In genomic region chr11:26449789-26450188, GRCm38 (mm10) we compare ENCODE assay signal across 24 mouse cellular contexts.
A peak's percentile ranks its signal among the peaks of the same experiment; 100 is the strongest.
DNase-seq lines count a peak whose midpoint lies in the region; ATAC-seq and TF ChIP-seq lines count a peak whose summit lies in the region.
"Had no signal": no experiment of that assay in that cellular context is flagged by ENCODE, and none has a peak within 500 bp of the region (broad histone marks: within the 10 kb centered on the region; RNA-seq: fewer than 3 reads in every experiment).

No protein-coding gene starts in this region.

- H3K9ac ChIP-seq in intestine, postnatal 0 days (ENCODE audit: low read depth, low read length): no peak overlapping the region
- no peak overlapping the region for H3K9ac ChIP-seq in intestine, embryonic 15.5 days
- no peak overlapping the region for H3K9ac ChIP-seq in liver, embryonic 16.5 days (ENCODE audit: low read depth, low read length)
- no peak overlapping the region for H3K9ac ChIP-seq in forebrain, embryonic 12.5 days
- H3K9ac ChIP-seq: embryonic facial prominence, embryonic 13.5 days; forebrain, embryonic 15.5 days; heart, embryonic 15.5 days; hindbrain, embryonic 13.5 days had no signal

- ATAC-seq in intestine, postnatal 0 days: peak; percentile 64
- ATAC-seq in intestine, embryonic 15.5 days: no peak
- peak; percentile 85 for ATAC-seq in erythroid progenitor cell, adult 5-6 weeks (replicated peaks; ENCODE audit: low FRiP score, poor library complexity, severe bottlenecking)
- ATAC-seq in liver, embryonic 16.5 days (ENCODE audit: low read depth): peak; percentile 61; the same call in 1 of the 2 replicates
- no peak for ATAC-seq in forebrain, embryonic 12.5 days (ENCODE audit: low FRiP score)
- ATAC-seq: CD4-positive, CD25-positive, alpha-beta regulatory T cell, adult 4 months; forebrain, embryonic 15.5 days; hindbrain, postnatal 0 days; Patski had no signal

- no peaks in the 10 kb centered on the region for H3K27me3 ChIP-seq in intestine, postnatal 0 days (replicated peaks; ENCODE audit: control insufficient read depth, insufficient read depth, low read length)
- H3K27me3 ChIP-seq in intestine, embryonic 15.5 days (replicated peaks): no peaks in the 10 kb centered on the region
- H3K27me3 ChIP-seq in liver, embryonic 16.5 days (ENCODE audit: control insufficient read depth, insufficient read depth, low read depth, low read length): no peaks in the 10 kb centered on the region
- no peaks in the 10 kb centered on the region for H3K27me3 ChIP-seq in forebrain, embryonic 12.5 days
- H3K27me3 ChIP-seq: embryonic facial prominence, embryonic 13.5 days; forebrain, embryonic 15.5 days; heart, embryonic 15.5 days; hindbrain, embryonic 13.5 days; Patski had no signal

- 60% methylated on average over 3 of the region's 3 CpGs for WGBS in intestine, postnatal 0 days
- 89% methylated on average over 3 of the region's 3 CpGs for WGBS in intestine, embryonic 15.5 days
- WGBS in liver, embryonic 16.5 days (ENCODE audit: insufficient replicate concordance): 71% methylated on average over 3 of the region's 3 CpGs
- 86% methylated on average over 3 of the region's 3 CpGs for WGBS in forebrain, embryonic 12.5 days

- no peaks in the 10 kb centered on the region for H3K9me3 ChIP-seq in intestine, postnatal 0 days (ENCODE audit: control insufficient read depth)
- no peaks in the 10 kb centered on the region for H3K9me3 ChIP-seq in intestine, embryonic 15.5 days
- no peaks in the 10 kb centered on the region; the same call in 1 of the 2 replicates for H3K9me3 ChIP-seq in liver, embryonic 16.5 days (replicated peaks; ENCODE audit: control insufficient read depth, low read length)
- H3K9me3 ChIP-seq in forebrain, embryonic 12.5 days: no peaks in the 10 kb centered on the region
- H3K9me3 ChIP-seq: embryonic facial prominence, embryonic 13.5 days; forebrain, embryonic 15.5 days; heart, embryonic 15.5 days; hindbrain, embryonic 13.5 days had no signal

- H3K4me3 ChIP-seq in intestine, postnatal 0 days (ENCODE audit: low read depth, low read length): no peak overlapping the region
- H3K4me3 ChIP-seq in intestine, embryonic 15.5 days (replicated peaks): no peak overlapping the region
- H3K4me3 ChIP-seq in liver, embryonic 16.5 days (ENCODE audit: low read depth, low read length): no peak overlapping the region
- H3K4me3 ChIP-seq in forebrain, embryonic 12.5 days (replicated peaks): no peak overlapping the region
- H3K4me3 ChIP-seq: embryonic facial prominence, embryonic 13.5 days; forebrain, embryonic 10.5 days; forebrain, embryonic 15.5 days; heart, adult 2 months; heart, embryonic 15.5 days; hindbrain, embryonic 13.5 days had no signal

- no peak for TF ChIP-seq CTCF in intestine, postnatal 0 days (IDR thresholded peaks at IDR 0.05; ENCODE audit: low read depth)

- H3K4me2 ChIP-seq in intestine, postnatal 0 days (replicated peaks; ENCODE audit: low read depth): no peak overlapping the region
- no peak overlapping the region for H3K4me2 ChIP-seq in intestine, embryonic 15.5 days (replicated peaks)
- H3K4me2 ChIP-seq in liver, embryonic 16.5 days (ENCODE audit: low read depth, low read length): no peak overlapping the region
- no peak overlapping the region for H3K4me2 ChIP-seq in forebrain, embryonic 12.5 days
- H3K4me2 ChIP-seq: embryonic facial prominence, embryonic 13.5 days; forebrain, embryonic 15.5 days; heart, embryonic 11.5 days; heart, embryonic 15.5 days; hindbrain, embryonic 13.5 days had no signal

- peak; percentile 72 for DNase-seq in R1 (ENCODE audit: low read depth, low spot score)
- no peak for DNase-seq in ovary, adult 18-20 months (ENCODE audit: low spot score)
- DNase-seq: adrenal gland, adult 8-10 months; B cell, adult 2 months; cerebellum, adult 11-12 months; cerebellum, adult 9-10 months; cerebellum, postnatal 36 days; gastrocnemius, postnatal 10 days; heart, adult 2 months; heart, postnatal 14 days had no signal

- no peak overlapping the region for H3K27ac ChIP-seq in intestine, postnatal 0 days (ENCODE audit: low read depth, low read length)
- no peak overlapping the region for H3K27ac ChIP-seq in intestine, embryonic 15.5 days
- no peak overlapping the region for H3K27ac ChIP-seq in liver, embryonic 16.5 days (ENCODE audit: low read length)
- no peak overlapping the region for H3K27ac ChIP-seq in forebrain, embryonic 12.5 days
- H3K27ac ChIP-seq: embryonic facial prominence, embryonic 13.5 days; forebrain, embryonic 10.5 days; forebrain, embryonic 15.5 days; heart, adult 2 months; heart, embryonic 15.5 days; hindbrain, embryonic 13.5 days; hindbrain, postnatal 0 days had no signal

- H3K36me3 ChIP-seq in intestine, postnatal 0 days (ENCODE audit: control insufficient read depth, insufficient read depth): no peaks in the 10 kb centered on the region
- H3K36me3 ChIP-seq in intestine, embryonic 15.5 days: no peaks in the 10 kb centered on the region
- H3K36me3 ChIP-seq in liver, embryonic 16.5 days (ENCODE audit: control insufficient read depth, insufficient read depth): peaks cover 2% of the 10 kb centered on the region; the same call in 1 of the 2 replicates
- H3K36me3 ChIP-seq in forebrain, embryonic 12.5 days (replicated peaks): no peaks in the 10 kb centered on the region
- H3K36me3 ChIP-seq: forebrain, embryonic 15.5 days; heart, embryonic 15.5 days; hindbrain, embryonic 13.5 days had no signal

- H3K4me1 ChIP-seq in intestine, postnatal 0 days (replicated peaks; ENCODE audit: control insufficient read depth, insufficient read depth, low read length): no peaks in the 10 kb centered on the region
- H3K4me1 ChIP-seq in intestine, embryonic 15.5 days (replicated peaks): no peaks in the 10 kb centered on the region
- H3K4me1 ChIP-seq in liver, embryonic 16.5 days (ENCODE audit: control insufficient read depth, low read depth, low read length): no peaks in the 10 kb centered on the region; the same call in 1 of the 2 replicates
- H3K4me1 ChIP-seq in forebrain, embryonic 12.5 days: no peaks in the 10 kb centered on the region
- H3K4me1 ChIP-seq: embryonic facial prominence, embryonic 13.5 days; forebrain, embryonic 10.5 days; forebrain, embryonic 15.5 days; hindbrain, embryonic 13.5 days had no signal

Comparison
In these comparisons a context has a peak if more than half of its experiments do, and no peak if none do; other contexts are left out.
1. ATAC-seq: peak in intestine, postnatal 0 days (single experiment), erythroid progenitor cell, adult 5-6 weeks (single experiment) and liver, embryonic 16.5 days (single experiment); none in intestine, embryonic 15.5 days (single experiment) and forebrain, embryonic 12.5 days (single experiment).